Mouse (Mus musculus) hindbrain, embryonic 16.5 days (tissue): Measurements from ENCODE around the gene Cul4a. TPM values are rescaled to one million over a fixed set of nuclear protein-coding genes. Genes with fewer than 3 reads are reported as not detected.
A peak's percentile ranks its signal among the peaks of the same experiment; 100 is the strongest.

ENCODE experiments used
- ATAC-seq: fragments of 200-750 bp; cut with Nextera tagmentation; 2 replicates; pipeline ENCODE4 v1.8.0; 2017; ENCODE audit warnings: moderate TSS enrichment, moderate library complexity
- H3K27ac ChIP-seq: fragments of 300-500 bp; sonication (generic); 2 replicates; pipeline ENCODE4 v1.5.1; 2014; ENCODE audit warnings: low read depth, mild to moderate bottlenecking, control low read depth, low read length, moderate library complexity
- H3K27me3 ChIP-seq: fragments of 300-500 bp; sonication (generic); replicated peaks from 2 replicates; pipeline ENCODE4 v1.6.1; 2014; ENCODE audit warnings: low read length; ENCODE audit not compliant: control insufficient read depth, insufficient read depth
- H3K36me3 ChIP-seq: fragments of 300-500 bp; sonication (generic); 2 replicates; pipeline ENCODE4 v1.6.1; 2014; ENCODE audit warnings: mild to moderate bottlenecking, low read length, moderate library complexity, mixed read lengths; ENCODE audit not compliant: control insufficient read depth, insufficient read depth
- H3K4me1 ChIP-seq: fragments of 300-500 bp; sonication (generic); 2 replicates; pipeline ENCODE4 v1.6.1; 2014; ENCODE audit warnings: low read depth, low read length; ENCODE audit not compliant: control insufficient read depth, insufficient read depth
- H3K4me2 ChIP-seq: fragments of 300-500 bp; sonication (generic); 2 replicates; pipeline ENCODE4 v1.6.1; 2014; ENCODE audit warnings: mild to moderate bottlenecking, low read length, control low read depth, moderate library complexity
- H3K4me3 ChIP-seq: fragments of 300-500 bp; sonication (generic); 2 replicates; pipeline ENCODE4 v1.5.1; 2014; ENCODE audit warnings: mild to moderate bottlenecking, low read length, control low read depth, moderate library complexity
- H3K9ac ChIP-seq: fragments of 300-500 bp; sonication (generic); 2 replicates; pipeline ENCODE4 v1.6.1; 2014; ENCODE audit warnings: low read depth, mild to moderate bottlenecking, control low read depth, low read length, moderate library complexity
- H3K9me3 ChIP-seq: fragments of 300-500 bp; sonication (generic); 2 replicates; pipeline ENCODE4 v1.6.1; 2014; ENCODE audit warnings: mild to moderate bottlenecking, low read length, moderate library complexity; ENCODE audit not compliant: control insufficient read depth
- WGBS: fragments of 180-500 bp; shearing (Covaris S2); extraction: QIAGEN DNeasy Blood & Tissue Kit; methylation state at CpG from one replicate; pipeline ENCODE4 v1.1.7; 2014; 5-methylcytosine and 5-hydroxymethylcytosine counted together
- polyA plus RNA-seq: library from polyadenylated mRNA; unstranded; fragments of >200 nt; fragmentation: Nextera tagmentation; extraction: Ambion mirVana; gene quantifications from 2 replicates; pipeline ENCODE4 v1.2.1, GENCODE M21; 2015

Gene Cul4a
- polyA plus RNA-seq, 1 experiment from 2014 or later, result 67.5 TPM

GRCm38 (mm10) chr8:13105908-13106551 is 609 bp downstream of the Cul4a start:
- under 1% methylated on average over 31 of the region's 63 CpGs for WGBS
- peak; percentile 48 for ATAC-seq
- H3K4me1 ChIP-seq, result peaks cover 18% of the 10 kb centered on the region

DNA sequence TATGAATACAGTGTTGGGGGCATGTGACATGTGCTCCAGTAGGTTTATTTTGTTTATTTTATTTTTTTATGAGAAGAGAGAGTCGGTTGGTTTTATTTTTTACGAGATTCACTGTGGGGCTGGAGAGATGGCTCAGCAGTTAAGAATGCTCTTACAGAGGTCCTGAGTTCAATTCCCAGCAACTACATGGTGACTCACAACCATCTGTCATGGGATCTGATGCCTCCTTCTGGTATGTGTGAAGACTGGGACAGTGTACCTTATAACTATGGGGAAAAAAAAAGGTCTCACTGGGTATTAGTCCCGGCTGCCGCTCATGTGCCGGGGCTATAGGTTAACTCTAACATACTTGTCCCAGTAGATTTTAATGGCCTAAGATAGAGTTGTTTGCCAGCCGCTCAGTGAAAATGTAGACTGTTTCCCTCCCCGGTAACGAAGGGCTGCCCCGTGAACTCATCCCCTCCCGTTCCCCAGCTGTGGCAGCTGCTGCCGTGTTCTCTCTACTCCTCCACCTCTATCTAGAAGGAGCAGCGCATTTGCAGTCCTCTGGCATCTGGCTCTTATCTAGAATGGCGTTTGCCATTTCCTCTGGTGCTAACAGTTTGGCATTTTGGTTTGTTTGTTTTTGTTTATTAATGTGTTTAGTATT is 2.7 kb downstream of the Cul4a start:
- no peaks in the 10 kb centered on the region for H3K36me3 ChIP-seq
- H3K4me3 ChIP-seq, result no peak overlapping the region
- H3K9me3 ChIP-seq, result no peaks in the 10 kb centered on the region
- no peak overlapping the region for H3K4me2 ChIP-seq
- ATAC-seq, result no peak
- H3K27me3 ChIP-seq, result no peaks in the 10 kb centered on the region
- peaks cover 18% of the 10 kb centered on the region for H3K4me1 ChIP-seq
- no peak overlapping the region for H3K9ac ChIP-seq
- no peak overlapping the region for H3K27ac ChIP-seq
- 89% methylated on average over 13 of the region's 13 CpGs for WGBS

More at GRCm38 (mm10) chr8:13105908-13106551, 609 bp downstream of the Cul4a start:
- H3K4me3 ChIP-seq, result peak overlapping the region; percentile 92
- no peaks in the 10 kb centered on the region for H3K36me3 ChIP-seq
- peak overlapping the region; percentile 95 for H3K27ac ChIP-seq
- no peaks in the 10 kb centered on the region for H3K9me3 ChIP-seq
- peak overlapping the region; percentile 95 for H3K9ac ChIP-seq
- peak overlapping the region; percentile 95 for H3K4me2 ChIP-seq
- H3K27me3 ChIP-seq, result no peaks in the 10 kb centered on the region

- no peak for ATAC-seq
- Histone ChIP-seq H3K4me1 (peaks cover 12% of the 10 kb centered on the region), H3K4me3 (no peak overlapping the region), H3K36me3 (no peaks in the 10 kb centered on the region), H3K27me3 (no peaks in the 10 kb centered on the region), H3K9ac (no peak overlapping the region), H3K9me3 (no peaks in the 10 kb centered on the region), H3K4me2 (no peak overlapping the region), H3K27ac (no peak overlapping the region)
- 91% methylated on average over 8 of the region's 8 CpGs for WGBS
Measured at GRCm38 (mm10) chr8:13108967-13109366, 3.5 kb downstream of the Cul4a start.

DNA sequence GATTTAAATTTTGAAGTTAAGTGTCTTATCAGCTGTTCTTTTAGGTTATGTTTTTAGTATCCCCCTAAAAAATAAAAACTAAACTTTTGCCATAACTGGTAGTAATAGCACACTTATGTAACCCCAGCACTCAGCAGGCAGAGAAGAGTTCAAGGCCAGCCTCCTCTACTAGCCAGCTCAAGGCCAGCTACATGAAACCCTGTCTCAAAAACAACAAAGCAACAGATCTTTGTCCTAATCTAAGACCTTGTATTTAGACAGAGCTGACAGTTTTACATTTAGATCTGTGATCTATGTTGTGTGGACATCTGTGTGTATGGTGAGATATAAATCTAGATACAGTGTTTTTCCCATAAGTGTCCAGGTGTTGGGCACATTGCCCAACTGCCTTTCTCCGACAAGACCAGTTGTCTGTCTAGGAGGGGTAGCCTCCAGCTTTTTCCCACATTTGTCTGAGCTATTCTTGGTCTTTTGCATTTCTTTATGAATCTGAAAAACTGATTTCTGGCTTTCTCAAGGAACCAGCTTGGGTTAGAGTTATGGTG is 4.1 kb downstream of the Cul4a start:
- WGBS, result 64% methylated on average over 1 of the region's 1 CpGs
- Histone ChIP-seq H3K27ac (no peak overlapping the region), H3K9me3 (no peaks in the 10 kb centered on the region), H3K36me3 (no peaks in the 10 kb centered on the region), H3K4me3 (no peak overlapping the region), H3K27me3 (no peaks in the 10 kb centered on the region), H3K9ac (no peak overlapping the region), H3K4me2 (no peak overlapping the region), H3K4me1 (peaks cover 11% of the 10 kb centered on the region)
- ATAC-seq, result no peak

DNA sequence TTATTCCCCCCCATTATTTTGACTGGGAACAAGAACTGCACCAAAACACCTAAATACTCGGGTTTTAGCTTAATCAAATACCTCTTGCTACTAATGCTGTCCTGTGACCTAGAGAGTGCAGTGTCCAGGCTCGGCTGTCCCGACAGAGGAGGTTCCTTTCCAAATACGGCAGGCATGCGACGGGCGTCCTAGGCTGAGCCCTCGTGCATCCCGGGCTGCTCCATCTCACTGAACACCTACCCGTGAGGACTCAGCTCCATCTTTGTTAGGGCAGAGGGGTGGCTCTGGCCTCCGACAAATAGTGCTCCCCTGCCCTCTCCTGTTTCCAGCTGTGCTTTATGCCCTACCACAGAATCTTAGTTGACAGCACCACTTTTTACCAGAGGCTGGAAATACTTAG is 6.5 kb downstream of the Cul4a start:
- Histone ChIP-seq H3K9me3 (no peaks in the 10 kb centered on the region), H3K36me3 (peaks cover 3% of the 10 kb centered on the region; the same call in 1 of the 2 replicates), H3K4me2 (no peak overlapping the region), H3K9ac (no peak overlapping the region), H3K27ac (no peak overlapping the region), H3K4me1 (peaks cover 4% of the 10 kb centered on the region), H3K4me3 (no peak overlapping the region), H3K27me3 (no peaks in the 10 kb centered on the region)
- 90% methylated on average over 11 of the region's 11 CpGs for WGBS
- no peak for ATAC-seq

DNA sequence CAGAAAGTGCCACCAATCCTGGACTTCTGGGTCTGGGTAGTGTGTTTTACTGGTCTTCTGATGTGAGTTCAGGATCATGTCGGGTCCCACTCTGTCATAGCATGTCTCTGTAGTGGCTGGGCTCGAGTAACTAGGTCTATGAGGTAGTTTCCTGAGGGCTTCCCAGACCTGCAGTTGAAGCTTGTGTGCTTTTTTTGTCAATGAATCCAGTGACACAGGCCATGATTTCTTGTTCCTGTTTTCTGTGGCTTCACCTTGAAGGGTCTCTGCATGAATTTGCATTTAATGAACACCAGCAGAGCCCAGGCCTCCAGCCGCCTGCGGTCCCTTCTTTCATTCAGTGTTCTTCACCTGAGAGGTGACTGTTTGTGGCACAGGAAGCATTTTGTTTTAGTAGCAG is 7.8 kb downstream of the Cul4a start:
- Histone ChIP-seq H3K4me2 (no peak overlapping the region), H3K4me3 (no peak overlapping the region), H3K36me3 (peaks cover 3% of the 10 kb centered on the region; the same call in 1 of the 2 replicates), H3K4me1 (no peaks in the 10 kb centered on the region; the same call in 1 of the 2 replicates), H3K27me3 (no peaks in the 10 kb centered on the region), H3K9me3 (no peaks in the 10 kb centered on the region), H3K9ac (no peak overlapping the region), H3K27ac (no peak overlapping the region)
- WGBS, result 97% methylated on average over 4 of the region's 4 CpGs
- no peak for ATAC-seq

DNA sequence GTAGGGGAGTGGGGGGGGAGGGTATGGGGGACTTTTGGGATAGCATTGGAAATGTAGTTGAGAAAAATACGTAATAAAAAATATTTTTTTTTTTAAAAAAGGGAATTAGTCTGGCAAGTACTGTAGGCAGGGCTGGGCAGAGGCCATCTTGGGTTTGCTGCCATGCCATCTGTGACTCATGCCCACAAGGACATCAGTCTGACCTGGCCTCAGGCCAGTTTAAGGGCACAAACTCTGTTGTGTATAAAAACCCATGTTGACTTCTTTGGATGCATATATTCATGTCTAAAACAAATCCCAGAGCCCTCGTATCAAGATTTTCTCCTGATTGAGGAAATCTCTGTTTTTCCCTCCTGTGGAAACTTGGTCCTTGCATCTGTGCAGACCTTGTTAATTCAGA is 11.7 kb downstream of the Cul4a start:
- WGBS, result 88% methylated on average over 2 of the region's 2 CpGs
- H3K9me3 ChIP-seq, result no peaks in the 10 kb centered on the region
- H3K36me3 ChIP-seq, result peaks cover 5% of the 10 kb centered on the region; the same call in 1 of the 2 replicates

GRCm38 (mm10) chr8:13118516-13118915 is 13.1 kb downstream of the Cul4a start:
- no peak for ATAC-seq
- H3K4me2 ChIP-seq, result no peak overlapping the region
- 92% methylated on average over 3 of the region's 3 CpGs for WGBS
- H3K4me3 ChIP-seq, result no peak overlapping the region
- no peak overlapping the region for H3K27ac ChIP-seq
- H3K4me1 ChIP-seq, result no peaks in the 10 kb centered on the region
- H3K9me3 ChIP-seq, result no peaks in the 10 kb centered on the region
- H3K27me3 ChIP-seq, result no peaks in the 10 kb centered on the region
- H3K36me3 ChIP-seq, result peaks cover 9% of the 10 kb centered on the region
- H3K9ac ChIP-seq, result no peak overlapping the region

More for the DNA sequence above, 11.7 kb downstream of the Cul4a start:
- Histone ChIP-seq H3K4me3 (no peak overlapping the region), H3K4me2 (no peak overlapping the region), H3K27ac (no peak overlapping the region), H3K27me3 (no peaks in the 10 kb centered on the region), H3K4me1 (no peaks in the 10 kb centered on the region), H3K9ac (no peak overlapping the region)
- ATAC-seq, result no peak

- H3K9ac ChIP-seq, result no peak overlapping the region
- no peak for ATAC-seq
- no peaks in the 10 kb centered on the region for H3K27me3 ChIP-seq
- H3K4me3 ChIP-seq, result no peak overlapping the region
- 88% methylated on average over 7 of the region's 7 CpGs for WGBS
- H3K27ac ChIP-seq, result no peak overlapping the region
- no peak overlapping the region for H3K4me2 ChIP-seq
- peaks cover 9% of the 10 kb centered on the region for H3K36me3 ChIP-seq
- H3K9me3 ChIP-seq, result no peaks in the 10 kb centered on the region
- no peaks in the 10 kb centered on the region for H3K4me1 ChIP-seq
Measured at GRCm38 (mm10) chr8:13120882-13121665, 15.7 kb downstream of the Cul4a start.
